Mouse (Mus musculus) right cerebral cortex, postnatal 4 days (tissue): ENCODE measurements around the gene Trim30b.
A peak's percentile ranks its signal among the peaks of the same experiment; 100 is the strongest.
"Not testable (repeated sequence)": the region's sequence is repeated elsewhere in the genome, so short reads cannot be mapped to it uniquely, and the experiment has no call there.

Experiments used
- DNase-seq: peaks from one replicate; pipeline ENCODE4 v3.0.0-alpha.2; 2022

The Trim30b gene

DNA sequence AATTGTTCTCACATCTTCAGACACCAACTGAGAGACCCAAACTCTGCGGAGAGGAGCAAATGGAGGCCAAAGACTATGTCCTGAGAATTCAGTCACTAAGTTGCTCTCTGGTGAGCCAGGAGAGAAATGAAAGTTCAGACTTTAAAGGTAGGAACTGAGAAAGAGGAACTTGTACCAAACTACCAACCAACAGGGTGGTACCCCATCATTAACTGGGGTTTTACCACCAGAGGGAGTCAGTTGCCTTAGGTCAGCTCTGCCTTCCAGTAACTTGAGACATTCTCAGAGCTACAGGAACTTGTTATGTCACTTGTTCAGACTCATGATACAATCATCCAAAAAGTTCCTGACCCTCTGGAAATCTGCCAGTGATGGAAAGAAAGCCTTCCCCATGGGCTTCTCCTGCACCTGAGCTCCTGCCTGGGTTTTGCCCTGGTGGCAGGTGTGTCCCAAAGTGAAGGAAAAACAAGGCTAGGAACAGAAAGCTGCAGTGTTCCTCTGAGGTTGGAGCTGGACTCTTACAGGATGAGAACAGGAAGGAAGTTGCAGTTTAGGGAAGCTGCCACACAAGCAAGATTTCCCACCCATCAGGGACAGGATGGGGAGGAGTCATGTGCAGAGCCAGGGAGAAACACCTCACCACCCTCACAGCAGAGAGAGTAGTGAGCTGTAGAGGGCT is at the start of gene Trim30b:
Gene Trim30b (minus strand): TSS at position 149 of the 679 bp plus-strand sequence.
- no peak for DNase-seq

DNA sequence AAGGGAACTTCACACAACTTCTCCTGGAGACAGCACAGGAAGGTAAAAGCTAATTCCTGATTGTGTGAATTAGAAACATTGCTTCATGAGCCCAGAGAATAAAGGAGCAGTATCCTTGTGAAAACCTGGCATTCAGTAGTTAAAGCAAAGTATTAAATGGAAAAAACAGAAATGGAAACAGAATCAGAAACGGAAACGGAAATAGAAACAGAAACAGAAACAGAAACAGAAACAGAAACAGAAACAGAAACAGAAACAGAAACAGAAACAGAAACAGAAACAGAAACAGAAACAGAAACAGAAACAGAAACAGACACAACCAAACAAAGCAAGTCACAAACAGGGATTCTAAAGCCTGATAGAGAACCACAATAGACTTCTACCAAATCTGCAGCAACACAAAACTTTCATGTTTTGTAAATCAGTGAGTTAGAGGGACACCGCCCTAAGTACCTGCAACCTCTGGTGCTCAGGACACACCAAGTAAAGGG is 34.8 kb upstream of the Trim30b start:
- DNase-seq: no peak

DNA sequence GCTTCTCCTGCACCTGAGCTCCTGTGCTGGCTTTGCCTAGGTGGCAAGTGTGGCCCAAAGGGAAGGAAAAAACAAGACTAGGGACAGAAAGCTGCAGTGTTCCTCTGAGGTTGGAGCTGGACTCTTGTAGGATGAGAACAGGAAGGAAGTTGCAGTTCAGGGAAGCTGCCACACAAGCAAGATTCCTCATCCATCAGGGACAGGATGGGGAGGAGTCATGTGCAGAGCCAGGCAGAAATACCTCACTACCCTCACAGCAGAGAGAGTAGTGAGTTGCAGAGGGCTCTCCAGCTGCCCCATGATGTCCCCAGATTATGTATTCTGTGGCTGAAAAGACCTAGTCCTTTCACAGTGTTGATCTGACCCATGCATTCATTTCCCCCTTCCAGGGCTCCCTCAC is 31.5 kb upstream of the Trim30b start:
- no peak for DNase-seq

DNA sequence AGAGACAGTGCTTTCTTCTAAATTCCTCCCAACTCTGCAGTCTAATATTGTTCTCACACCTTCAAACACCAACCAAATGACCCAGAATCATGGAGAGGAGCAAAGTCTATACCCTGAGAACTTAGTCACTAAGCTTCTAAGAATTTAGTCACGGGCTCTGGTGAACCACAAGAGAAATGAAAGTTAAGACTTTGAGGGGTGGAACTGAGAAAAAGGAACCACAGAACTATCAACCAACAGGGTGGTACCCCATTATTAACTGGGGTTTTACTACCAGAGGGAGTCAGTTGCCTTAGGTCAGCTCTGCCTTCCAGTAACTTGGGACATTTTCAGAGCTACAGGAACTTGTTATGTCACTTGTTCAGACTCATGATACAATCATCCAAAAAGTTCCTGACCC is 31.0 kb upstream of the Trim30b start, which contains the start of gene Trim30c:
Gene Trim30c (minus strand): TSS at position 140 of the 400 bp plus-strand sequence.
- DNase-seq: no peak

DNA sequence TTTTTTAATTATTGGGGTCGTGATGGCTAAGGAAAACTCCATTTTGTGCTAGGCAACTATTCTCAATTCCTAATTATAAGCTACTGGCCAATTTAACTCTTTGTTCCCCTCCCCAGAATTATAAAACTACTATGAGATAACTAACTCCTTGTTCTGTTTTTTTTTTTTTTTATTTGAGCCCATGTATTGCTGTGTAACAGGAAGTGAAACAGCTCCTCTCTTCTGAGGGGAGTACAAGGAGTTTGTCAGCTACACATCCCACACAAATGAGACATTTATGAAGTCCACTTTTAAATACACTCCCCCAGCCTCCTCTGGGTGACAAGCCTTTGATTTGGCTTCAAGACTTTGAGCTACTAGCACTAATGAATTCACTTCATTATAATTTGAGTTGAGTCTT is 28.8 kb upstream of the Trim30b start:
- DNase-seq: no peak

DNA sequence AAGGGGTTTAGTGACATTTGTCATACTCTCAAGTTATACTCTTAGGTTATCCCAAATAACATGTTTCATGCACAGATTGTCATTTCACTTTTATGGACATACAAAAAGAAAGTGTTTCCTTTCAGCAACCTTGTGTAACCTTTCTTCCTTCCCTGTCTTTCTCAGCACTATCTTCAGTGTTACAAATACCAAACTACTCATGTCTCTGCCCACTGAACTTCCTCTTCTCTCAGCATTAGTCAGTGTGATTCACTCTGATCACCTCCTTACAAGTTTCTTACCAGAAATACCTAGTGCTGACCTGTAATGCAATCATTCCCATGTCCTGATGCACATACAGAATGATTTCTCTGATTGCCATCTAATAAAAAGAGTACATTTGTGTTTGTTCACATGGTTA is 3.3 kb downstream of the Trim30b start:
- no peak for DNase-seq

DNA sequence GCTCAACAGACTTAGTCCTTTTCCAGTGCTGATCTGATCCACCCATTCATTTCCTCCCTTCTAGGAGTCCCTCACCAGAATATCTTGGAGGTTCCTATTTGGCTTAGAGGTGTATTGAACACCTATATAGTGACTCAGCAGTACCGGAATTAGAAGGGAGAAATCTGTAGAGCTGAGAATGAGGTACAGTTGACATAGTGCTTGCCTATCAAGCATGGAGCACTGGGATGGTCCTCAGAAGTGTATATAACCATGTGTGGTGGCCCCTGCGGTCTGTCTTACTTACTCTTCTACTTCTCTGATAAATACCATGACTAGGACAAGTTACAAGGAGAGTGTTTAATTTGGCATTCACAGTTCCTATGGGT is 16.1 kb downstream of the Trim30b start:
- no peak for DNase-seq

DNA sequence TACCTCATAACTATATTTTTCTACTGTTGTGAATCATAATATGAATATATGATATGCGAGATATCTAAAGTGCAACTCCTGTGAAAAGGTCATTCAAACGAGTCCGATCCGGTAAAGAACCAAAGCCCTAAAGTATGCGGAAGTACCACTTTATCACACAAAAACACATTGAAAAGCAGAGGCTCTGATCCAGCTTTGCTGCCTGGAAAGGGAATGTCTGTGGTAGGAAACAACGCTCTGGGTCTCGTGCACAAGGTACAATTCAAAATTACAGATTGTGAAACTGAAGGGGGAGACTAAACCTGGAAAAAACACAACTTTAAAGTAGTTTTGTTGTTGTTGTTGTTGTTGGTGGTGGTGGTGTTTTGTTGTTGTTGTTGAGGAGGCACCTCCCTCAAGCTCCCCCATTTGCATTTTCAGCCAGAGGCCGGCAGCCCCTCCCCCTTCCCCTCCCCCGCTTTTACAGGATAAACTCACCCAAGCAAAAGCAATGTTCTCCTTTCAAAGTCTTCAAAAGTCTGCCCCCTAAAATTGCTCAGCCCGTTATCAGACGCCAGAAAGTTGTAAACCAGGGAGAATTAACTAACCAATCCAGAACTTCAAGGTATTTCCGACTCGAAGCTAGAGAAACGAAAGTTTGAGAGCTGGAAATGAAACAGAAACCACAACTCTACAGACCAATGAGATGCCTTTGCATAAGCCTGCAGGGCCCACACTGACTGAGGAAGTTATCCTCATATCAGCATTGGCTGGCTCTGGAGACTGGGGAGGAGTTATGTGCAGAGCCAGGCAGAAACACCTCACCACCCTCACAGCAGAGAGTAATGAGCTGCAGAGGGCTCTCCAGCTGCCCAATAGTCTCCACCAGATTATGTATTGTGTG is 16.7 kb downstream of the Trim30b start, which contains the start of gene Trim12c:
Gene Trim12c (minus strand): TSS at position 646 of the 883 bp plus-strand sequence.
- peak; percentile 17 for DNase-seq

DNA sequence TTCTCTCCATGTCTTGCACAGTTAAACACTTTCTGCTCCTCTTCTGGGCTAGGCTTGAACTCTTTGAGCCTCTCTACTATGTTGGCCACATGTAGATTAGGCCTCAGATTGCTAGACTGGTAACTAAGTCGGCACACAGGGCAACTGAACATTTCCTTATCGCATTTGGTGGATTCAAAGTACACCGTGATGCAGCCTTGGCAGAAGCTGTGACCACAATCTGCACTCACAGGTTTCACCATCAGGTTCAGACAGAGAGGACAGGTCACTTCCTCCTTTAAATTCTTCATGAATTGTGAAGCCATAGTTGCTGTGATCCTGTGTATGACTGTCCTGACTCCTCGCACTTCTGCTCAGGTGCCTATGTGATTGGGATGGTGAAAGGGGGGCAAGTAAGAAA is 21.6 kb downstream of the Trim30b start:
- DNase-seq: not testable (repeated sequence)

DNA sequence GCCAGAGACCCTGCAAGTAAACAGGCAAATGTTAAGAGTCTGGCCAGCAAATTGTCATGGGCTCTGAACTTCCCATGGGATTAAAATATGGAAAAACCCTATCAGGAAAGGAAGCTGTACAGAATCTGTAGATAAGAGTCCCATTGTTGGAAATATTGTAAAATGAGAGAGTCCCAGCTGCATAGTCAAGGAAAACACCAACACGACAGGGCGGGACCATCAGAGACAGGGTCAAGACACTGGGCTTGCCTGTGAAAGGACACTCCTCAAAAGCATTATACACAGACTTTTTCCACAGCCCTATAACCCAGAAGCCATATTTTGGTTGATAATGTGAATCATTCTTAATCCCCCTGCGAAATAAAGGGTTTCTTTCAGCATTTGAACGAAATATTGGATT is 28.9 kb downstream of the Trim30b start:
- not testable (repeated sequence) for DNase-seq

DNA sequence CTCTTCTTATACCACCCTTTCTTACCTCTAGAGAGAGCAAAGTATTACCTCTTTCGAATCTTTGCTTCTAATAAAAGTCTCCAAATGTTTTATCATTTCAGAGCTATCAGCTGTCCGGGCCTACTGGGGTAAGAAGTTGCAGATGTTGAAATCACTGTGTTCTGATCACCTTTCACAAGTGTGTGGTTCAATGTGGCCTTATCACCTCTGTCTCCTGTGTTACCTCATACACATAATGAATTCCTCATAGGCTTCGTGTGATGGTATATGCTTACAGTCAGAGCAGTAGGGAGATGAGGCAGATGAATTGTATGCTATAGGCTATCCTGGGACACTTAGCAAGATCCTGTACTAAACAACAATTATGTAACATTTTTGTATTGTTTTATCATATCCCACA is 34.1 kb downstream of the Trim30b start:
- not testable (repeated sequence) for DNase-seq

DNA sequence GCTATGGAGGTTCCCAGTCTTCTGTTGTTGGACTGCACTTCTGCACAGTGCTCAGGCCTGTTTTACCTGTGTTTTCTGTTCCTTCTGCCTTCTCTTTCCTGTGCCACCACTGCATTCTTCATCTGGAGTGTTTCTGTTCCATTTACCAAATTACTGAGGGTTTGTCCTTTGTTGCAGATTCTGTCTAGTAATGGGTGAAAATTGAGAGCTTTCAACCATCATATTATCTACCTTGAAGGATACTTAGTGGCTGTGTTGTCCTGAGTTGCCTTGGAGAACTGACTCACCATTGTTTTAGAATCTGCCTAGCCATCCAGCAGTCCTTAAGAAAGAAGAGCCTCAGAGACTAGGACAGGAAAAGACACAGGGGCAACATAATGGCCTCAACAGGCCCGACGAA is 40.5 kb downstream of the Trim30b start, which contains the start of gene Trim34b:
Gene Trim34b (plus strand): TSS at position 301 of the 400 bp plus-strand sequence.
- DNase-seq: not testable (repeated sequence)

DNA sequence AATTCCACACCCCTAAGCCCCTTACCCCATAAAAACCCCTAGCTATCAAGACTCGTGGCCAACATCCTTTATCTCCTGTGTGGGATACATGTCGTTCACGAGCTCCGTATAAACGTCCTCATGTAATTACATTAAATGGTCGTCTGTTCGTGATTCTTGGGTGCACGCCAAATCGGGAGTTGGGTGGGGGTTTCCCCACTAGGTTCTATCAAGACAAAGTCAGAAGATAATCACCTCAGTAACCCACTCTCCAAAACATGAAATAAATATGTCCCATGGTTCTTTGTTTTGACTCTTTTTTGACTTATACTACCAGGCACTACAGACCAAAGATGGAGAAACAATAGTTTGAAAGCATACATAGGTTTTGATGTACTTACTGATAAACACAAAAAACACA is 47.7 kb downstream of the Trim30b start:
- DNase-seq: no peak

DNA sequence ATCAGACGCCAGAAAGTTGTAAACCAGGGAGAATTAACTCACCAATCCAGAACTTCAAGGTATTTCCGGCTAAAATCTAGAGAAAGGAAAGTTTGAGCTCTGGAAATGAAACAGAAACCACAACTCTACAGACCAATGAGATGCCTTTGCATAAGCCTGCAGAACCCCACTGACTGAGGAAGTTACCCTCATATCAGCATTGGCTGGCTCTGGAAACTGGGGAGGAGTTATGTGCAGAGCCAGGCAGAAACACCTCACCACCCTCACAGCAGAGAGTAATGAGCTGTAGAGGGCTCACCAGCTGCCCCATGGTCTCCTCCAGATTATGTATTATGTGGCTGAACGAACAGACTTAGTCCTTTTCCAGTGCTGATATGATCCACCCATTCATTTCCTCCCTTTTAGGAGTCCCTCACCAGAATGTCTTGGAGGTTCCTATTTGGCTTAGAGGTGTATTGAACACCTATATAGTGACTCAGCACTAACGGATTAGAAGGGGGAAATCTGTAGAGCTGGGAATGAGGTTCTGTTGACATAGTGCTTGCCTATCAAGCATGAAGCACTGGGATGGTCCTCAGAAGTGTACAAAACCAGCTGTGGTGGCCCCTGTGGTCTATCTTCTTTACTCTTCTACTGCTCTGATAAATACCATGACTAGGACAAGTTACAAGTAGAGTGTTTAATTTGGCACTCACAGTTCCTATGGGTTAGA is 54.2 kb downstream of the Trim30b start, which contains the start of gene Trim12a:
Gene Trim12a (minus strand): TSS at position 98 of the 712 bp plus-strand sequence.
- DNase-seq: not testable (repeated sequence)

DNA sequence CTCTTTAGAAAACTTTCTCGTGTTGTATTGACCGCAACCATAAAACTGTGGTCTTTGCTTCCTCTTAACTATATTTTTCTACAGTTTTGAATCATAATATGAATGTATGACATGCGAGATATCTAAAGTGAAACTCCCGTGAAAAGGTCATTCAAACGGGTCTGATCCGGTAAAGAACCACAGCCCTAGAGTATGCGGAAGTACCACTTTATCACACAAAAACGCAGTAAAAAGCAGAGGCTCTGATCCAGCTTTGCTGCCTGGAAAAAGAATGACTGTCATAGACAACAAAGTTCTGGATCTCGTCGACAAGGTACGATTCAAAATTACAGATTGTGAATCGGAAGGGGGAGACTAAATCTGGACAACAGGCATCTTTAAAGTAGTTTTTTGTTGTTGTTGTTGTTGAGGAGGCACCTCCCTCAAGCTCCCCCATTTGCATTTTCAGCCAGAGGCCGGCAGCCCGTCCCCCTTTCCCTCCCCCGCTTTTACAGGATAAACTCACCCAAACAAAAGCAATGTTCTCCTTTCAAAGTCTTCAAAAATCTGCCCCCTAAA is 54.8 kb downstream of the Trim30b start:
- DNase-seq: no peak
